Mouse (Mus musculus) embryonic fibroblast, embryonic 13.5 days (primary cell): ENCODE measurements at regions not wholly inside any gene's neighbourhood (a gene's known extent, or its start where the extent isn't known, plus 50 kb on each side); places are given as distances from the start of the nearest gene placed in this dataset.

Experiments
- H3K27ac ChIP-seq: 2 replicates; pipeline ENCODE4 v1.5.1; 2012; ENCODE audit warnings: low read length, control low read depth, inconsistent platforms; ENCODE audit not compliant: insufficient read depth
- H3K4me1 ChIP-seq: 2 replicates; pipeline ENCODE4 v1.6.1; 2011; ENCODE audit warnings: low read length; ENCODE audit not compliant: control insufficient read depth, insufficient read depth
- H3K4me3 ChIP-seq: 2 replicates; pipeline ENCODE4 v1.5.1; 2011; ENCODE audit warnings: mild to moderate bottlenecking, control low read depth, low read length; ENCODE audit not compliant: insufficient read depth
- CTCF ChIP-seq: IDR thresholded peaks from 2 replicates; pipeline ENCODE4 v1.5.1; 2011; ENCODE audit warnings: mild to moderate bottlenecking, control low read depth, low read length, moderate library complexity, borderline replicate concordance; ENCODE audit not compliant: insufficient read depth
- POLR2A ChIP-seq: IDR thresholded peaks from 2 replicates; pipeline ENCODE4 v1.6.1; 2011; ENCODE audit warnings: low read depth, mild to moderate bottlenecking, control low read depth, low read length, moderate library complexity

GRCm38 (mm10) chr4:105938886-105939285 is 149.2 kb downstream of the Gm12728 start:
- H3K4me3 ChIP-seq = no peak overlapping the region
- TF ChIP-seq CTCF = no peak
- TF ChIP-seq POLR2A = no peak
- no peak overlapping the region for H3K27ac ChIP-seq
- H3K4me1 ChIP-seq = peaks cover 10% of the 10 kb centered on the region

GRCm38 (mm10) chr4:105939636-105940199 is 150.0 kb downstream of the Gm12728 start:
- peaks cover 9% of the 10 kb centered on the region for H3K4me1 ChIP-seq
- no peak overlapping the region for H3K27ac ChIP-seq
- TF ChIP-seq POLR2A (no peak), CTCF (no peak)
- H3K4me3 ChIP-seq = no peak overlapping the region

- H3K27ac ChIP-seq = no peak overlapping the region
- H3K4me3 ChIP-seq = no peak overlapping the region
- TF ChIP-seq CTCF (no peak), POLR2A (no peak)
- peaks cover 7% of the 10 kb centered on the region for H3K4me1 ChIP-seq
Measured at GRCm38 (mm10) chr4:105940891-105941290, 151.2 kb downstream of the Gm12728 start.

- no peak overlapping the region for H3K27ac ChIP-seq
Measured at GRCm38 (mm10) chr4:105941785-105942184, 152.1 kb downstream of the Gm12728 start.

GRCm38 (mm10) chr4:105944962-105945361 is 155.3 kb downstream of the Gm12728 start:
- no peak for TF ChIP-seq POLR2A
- TF ChIP-seq CTCF = no peak
- H3K4me3 ChIP-seq = no peak overlapping the region
- H3K27ac ChIP-seq = no peak overlapping the region
- H3K4me1 ChIP-seq = no peaks in the 10 kb centered on the region

More at GRCm38 (mm10) chr4:105941785-105942184, 152.1 kb downstream of the Gm12728 start:
- TF ChIP-seq CTCF = 0 out of 2 replicates have a peak, but pooled peaks have one; percentile 21
- TF ChIP-seq POLR2A = no peak
- Histone ChIP-seq H3K4me3 (no peak overlapping the region), H3K4me1 (peaks cover 7% of the 10 kb centered on the region)

GRCm38 (mm10) chr4:105945921-105946320 is 156.3 kb downstream of the Gm12728 start:
- Histone ChIP-seq H3K4me1 (no peaks in the 10 kb centered on the region), H3K27ac (no peak overlapping the region), H3K4me3 (no peak overlapping the region)
- TF ChIP-seq CTCF (no peak), POLR2A (no peak)

DNA sequence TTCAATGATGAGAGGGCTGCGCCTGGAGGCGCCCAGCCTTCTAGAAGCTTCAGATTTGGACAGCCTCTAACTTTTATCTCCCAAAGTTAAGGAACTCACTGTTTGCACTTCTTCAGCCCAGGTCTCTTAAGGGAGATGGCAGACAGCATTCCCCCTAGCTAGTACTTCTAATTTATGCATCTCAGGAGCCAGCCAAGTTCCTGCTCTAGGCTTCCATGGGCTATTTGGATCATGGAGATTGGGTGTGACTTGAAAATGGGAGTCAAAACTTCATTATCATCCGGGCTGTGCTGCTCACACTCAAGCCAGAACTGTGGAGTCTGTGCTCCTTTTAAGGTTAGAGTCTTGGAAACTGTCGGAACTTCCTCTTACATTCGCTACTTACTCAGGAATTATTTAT is 158.7 kb downstream of the Gm12728 start:
- no peak overlapping the region for H3K27ac ChIP-seq
- no peaks in the 10 kb centered on the region for H3K4me1 ChIP-seq
- no peak overlapping the region for H3K4me3 ChIP-seq
- TF ChIP-seq POLR2A (no peak), CTCF (no peak)

DNA sequence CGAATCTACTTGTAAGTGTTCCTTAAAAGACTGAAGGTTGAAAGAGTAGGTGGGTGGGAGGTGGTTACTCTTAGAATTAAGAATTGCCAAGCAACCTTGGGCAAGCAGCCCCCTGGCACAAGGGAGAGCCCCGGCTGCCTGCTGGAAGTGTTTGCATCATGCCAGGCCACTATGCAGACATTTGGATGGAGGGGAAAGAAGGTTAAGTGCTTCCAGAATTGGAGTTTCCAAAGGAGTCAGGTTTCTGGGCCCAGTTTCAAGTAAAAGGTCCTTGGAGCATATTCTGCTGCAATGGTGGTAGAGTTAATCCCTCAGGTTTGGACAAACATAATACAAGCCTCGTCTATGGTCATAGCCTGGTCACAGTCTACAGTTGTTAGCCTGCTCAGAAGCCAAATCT is 162.7 kb downstream of the Gm12728 start:
- no peak overlapping the region for H3K4me3 ChIP-seq
- no peak for TF ChIP-seq POLR2A
- no peak for TF ChIP-seq CTCF
- H3K4me1 ChIP-seq = no peaks in the 10 kb centered on the region
- H3K27ac ChIP-seq = no peak overlapping the region

DNA sequence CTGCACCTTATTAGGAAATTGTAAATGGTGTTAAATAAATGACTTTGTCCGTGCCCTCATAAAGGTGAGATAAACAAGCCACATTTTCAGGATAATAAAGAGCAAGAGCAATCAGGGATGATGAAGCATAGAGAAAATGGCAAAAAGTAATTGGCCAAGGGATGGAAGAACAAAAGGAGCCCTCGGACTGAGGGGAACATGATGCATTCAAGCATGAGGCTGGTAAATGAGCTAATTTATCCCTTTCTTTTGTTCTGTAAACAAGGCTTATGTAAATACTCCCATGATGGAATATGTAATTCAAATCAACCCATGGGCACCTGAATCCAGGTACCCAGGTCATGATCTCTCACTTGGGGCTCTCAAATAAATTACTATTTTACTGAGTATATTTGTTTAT is 166.8 kb downstream of the Gm12728 start:
- Histone ChIP-seq H3K27ac (no peak overlapping the region), H3K4me1 (no peaks in the 10 kb centered on the region), H3K4me3 (no peak overlapping the region)
- no peak for TF ChIP-seq CTCF
- no peak for TF ChIP-seq POLR2A

GRCm38 (mm10) chr4:105958331-105958730 is 168.7 kb downstream of the Gm12728 start:
- Histone ChIP-seq H3K4me1 (no peaks in the 10 kb centered on the region), H3K4me3 (no peak overlapping the region), H3K27ac (no peak overlapping the region)
- TF ChIP-seq CTCF (no peak), POLR2A (no peak)
